Mouse (Mus musculus): ENCODE data around the gene Got1. TPM values are rescaled to one million over a fixed set of nuclear protein-coding genes. Genes with fewer than 3 reads are reported as not detected.

Got1 gene
- total RNA-seq, 2 experiments from 2014 or later, result 279 to 345 TPM

- peak in 1 of 2 experiments; percentile 33 for DNase-seq
Measured at GRCm38 (mm10) chr19:43487429-43487828, 37.0 kb downstream of the Got1 start.

GRCm38 (mm10) chr19:43480512-43480911 lies 43.9 kb downstream of the Got1 start:
- DNase-seq, result no peak

- DNase-seq, result no peak
Measured at GRCm38 (mm10) chr19:43479431-43479830, 45.0 kb downstream of the Got1 start.

GRCm38 (mm10) chr19:43478891-43479290 lies 45.5 kb downstream of the Got1 start:
- peak; percentile 80 to 83 for DNase-seq

GRCm38 (mm10) chr19:43477436-43477835 lies 47.0 kb downstream of the Got1 start:
- DNase-seq, result no peak

GRCm38 (mm10) chr19:43476063-43476462 lies 48.3 kb downstream of the Got1 start:
- DNase-seq, result no peak

- DNase-seq, result peak; percentile 38 to 43
Measured at GRCm38 (mm10) chr19:43475642-43476041, 48.8 kb downstream of the Got1 start.

GRCm38 (mm10) chr19:43472781-43473180 lies 51.6 kb downstream of the Got1 start:
- DNase-seq, result no peak

GRCm38 (mm10) chr19:43472331-43472730 lies 52.1 kb downstream of the Got1 start:
- DNase-seq, result no peak

- no peak for DNase-seq
Measured at GRCm38 (mm10) chr19:43469333-43469732, 55.1 kb downstream of the Got1 start.

GRCm38 (mm10) chr19:43467927-43468685 lies 56.3 kb downstream of the Got1 start:
- no peak for DNase-seq

- DNase-seq, result no peak
Measured at GRCm38 (mm10) chr19:43465601-43466255, 58.7 kb downstream of the Got1 start.

- no peak for DNase-seq
Measured at GRCm38 (mm10) chr19:43465076-43465475, 59.3 kb downstream of the Got1 start.

GRCm38 (mm10) chr19:43464294-43464687 lies 60.1 kb downstream of the Got1 start:
- DNase-seq, result no peak

- no peak for DNase-seq
Measured at GRCm38 (mm10) chr19:43463546-43464293, 60.7 kb downstream of the Got1 start.

- no peak for DNase-seq
Measured at GRCm38 (mm10) chr19:43462141-43462540, 62.3 kb downstream of the Got1 start.

- DNase-seq, result no peak
Measured at GRCm38 (mm10) chr19:43460481-43460880, 63.9 kb downstream of the Got1 start.

- no peak for DNase-seq
Measured at GRCm38 (mm10) chr19:43459948-43460347, 64.5 kb downstream of the Got1 start.

- no peak for DNase-seq
Measured at GRCm38 (mm10) chr19:43453025-43453424, 71.4 kb downstream of the Got1 start.

- DNase-seq, result no peak
Measured at GRCm38 (mm10) chr19:43452176-43452575, 72.2 kb downstream of the Got1 start.

- DNase-seq, result no peak
Measured at GRCm38 (mm10) chr19:43451563-43451962, 72.8 kb downstream of the Got1 start.
